In genomic region chr17:80815747-80816146, GRCm38 (mm10) we compare ENCODE assay signal across 10 mouse cellular contexts.
DNase-seq lines count a peak whose midpoint lies in the region; TF ChIP-seq lines count a peak whose summit lies in the region.
"Had no signal": no experiment of that assay in that cellular context is flagged by ENCODE, and none has a peak within 500 bp of the region (broad histone marks: within the 10 kb centered on the region; RNA-seq: fewer than 3 reads in every experiment).

No protein-coding gene starts in this region.

- H3K27ac ChIP-seq in kidney, adult 2 months (ENCODE audit: insufficient read depth, low read depth, low read length), result no peak overlapping the region
- H3K27ac ChIP-seq in ES-Bruce4 (ENCODE audit: insufficient read depth, low read length), result no peak overlapping the region
- H3K27ac ChIP-seq: embryonic facial prominence, embryonic 13.5 days; neural tube, embryonic 13.5 days had no signal

- H3K4me3 ChIP-seq in kidney, adult 2 months (ENCODE audit: insufficient read depth, low read depth, low read length), result no peak overlapping the region
- H3K4me3 ChIP-seq in ES-Bruce4 (ENCODE audit: low read depth, low read length), result no peak overlapping the region
- H3K4me3 ChIP-seq: embryonic facial prominence, embryonic 13.5 days; neural tube, embryonic 13.5 days had no signal

- TF ChIP-seq POLR2A in kidney, adult 2 months (IDR thresholded peaks at IDR 0.05; ENCODE audit: low read depth, low read length), result no peak
- no peak for TF ChIP-seq POLR2A in ES-Bruce4 (IDR thresholded peaks at IDR 0.05; ENCODE audit: insufficient read depth, low read length)
- no peak for TF ChIP-seq POLR2A in brain, embryonic 14.5 days (IDR thresholded peaks at IDR 0.05; ENCODE audit: borderline replicate concordance, extremely low read depth, insufficient read depth, insufficient read length, poor library complexity, severe bottlenecking)

- H3K4me1 ChIP-seq in kidney, adult 2 months (ENCODE audit: control insufficient read depth, insufficient read depth, low read length), result no peaks in the 10 kb centered on the region; the same call in none of the 2 replicates
- peaks cover 3% of the 10 kb centered on the region for H3K4me1 ChIP-seq in ES-Bruce4 (ENCODE audit: control insufficient read depth, insufficient read depth, low read length)
- H3K4me1 ChIP-seq: neural tube, embryonic 13.5 days had no signal

- TF ChIP-seq EP300 in ES-Bruce4 (IDR thresholded peaks at IDR 0.05; ENCODE audit: insufficient read depth, low read depth, low read length), result no peak

- peak; percentile 67 for TF ChIP-seq CTCF in kidney, adult 2 months (conservative IDR thresholded peaks at IDR 0.05; ENCODE audit: insufficient read depth, insufficient read length, low read depth, low read length)
- peak; percentile 69 for TF ChIP-seq CTCF in ES-Bruce4 (IDR thresholded peaks at IDR 0.05; ENCODE audit: low read depth, low read length)
- TF ChIP-seq CTCF in brain, embryonic 14.5 days (IDR thresholded peaks at IDR 0.05; ENCODE audit: borderline replicate concordance, extremely low read depth, insufficient read depth, insufficient read length), result peak; percentile 51; the same call in 1 of the 2 replicates

- no peaks in the 10 kb centered on the region for H3K36me3 ChIP-seq in kidney, adult 2 months (ENCODE audit: control insufficient read depth, insufficient read depth, low read length)
- H3K36me3 ChIP-seq in ES-Bruce4 (ENCODE audit: control insufficient read depth, insufficient read depth, low read length, poor library complexity, severe bottlenecking), result no peaks in the 10 kb centered on the region
- H3K36me3 ChIP-seq: embryonic facial prominence, embryonic 13.5 days; neural tube, embryonic 13.5 days had no signal

- H3K9me3 ChIP-seq in ES-Bruce4 (replicated peaks; ENCODE audit: control insufficient read depth, insufficient read depth, low read length, poor library complexity, severe bottlenecking), result no peaks in the 10 kb centered on the region
- H3K9me3 ChIP-seq: embryonic facial prominence, embryonic 13.5 days; neural tube, embryonic 13.5 days had no signal

- no peak overlapping the region for H3K9ac ChIP-seq in ES-Bruce4 (ENCODE audit: low read depth, poor library complexity, severe bottlenecking)
- H3K9ac ChIP-seq: embryonic facial prominence, embryonic 13.5 days; neural tube, embryonic 13.5 days had no signal

- H3K27me3 ChIP-seq in kidney, adult 2 months (replicated peaks; ENCODE audit: control insufficient read depth, insufficient read depth, low read length), result no peaks in the 10 kb centered on the region
- H3K27me3 ChIP-seq in ES-Bruce4 (ENCODE audit: control insufficient read depth, insufficient read depth, low read length, poor library complexity, severe bottlenecking), result no peaks in the 10 kb centered on the region
- H3K27me3 ChIP-seq: embryonic facial prominence, embryonic 13.5 days; neural tube, embryonic 13.5 days had no signal

- 82% methylated on average over 4 of the region's 4 CpGs for WGBS in kidney, adult 2 months

- DNase-seq in kidney, adult 2 months, result peak; percentile 38
- no peak for DNase-seq in kidney, postnatal 14 days
- no peak for DNase-seq in brain, embryonic 14.5 days (ENCODE audit: low read depth)
- peak; percentile 32 for DNase-seq in retina, adult 2 months (ENCODE audit: low read depth, low spot score)
- no peak for DNase-seq in ovary, postnatal 10 days (ENCODE audit: low spot score)
- no peak for DNase-seq in ovary, postnatal 14 days (ENCODE audit: low spot score)
- no peak for DNase-seq in cerebellum, adult 11-12 months

Comparison
In these comparisons a context has a peak if more than half of its experiments do, and no peak if none do; other contexts are left out.
1. DNase-seq: peak in kidney, adult 2 months (single experiment) and retina, adult 2 months (single experiment); none in kidney, postnatal 14 days (single experiment), brain, embryonic 14.5 days (single experiment), ovary, postnatal 10 days (single experiment), ovary, postnatal 14 days (single experiment) and cerebellum, adult 11-12 months (single experiment).
2. Peak in every context shown above with its lines, with median percentiles within 50 percentile points of each other: CTCF ChIP-seq.